Mouse (Mus musculus): ENCODE measurements around the gene Fam89b. TPM values are rescaled to one million over a fixed set of nuclear protein-coding genes. Genes with fewer than 3 reads are reported as not detected.

Gene Fam89b
- polyA plus RNA-seq, 1 experiment: 256 TPM

GRCm38 (mm10) chr19:5725767-5726515, 3.5 kb downstream of the Fam89b start, which contains the start of gene Ehbp1l1:
TSS of gene Ehbp1l1 (minus strand) at chr19:5726317.
- Histone ChIP-seq H3K36me3 (ENCODE audit: control insufficient read depth, insufficient read depth, low read length) (peaks cover 3% of the 10 kb centered on the region; the same call in 1 of the 2 replicates), H3K4me1 (ENCODE audit: control insufficient read depth, insufficient read depth, low read length) (peaks cover 44% of the 10 kb centered on the region), H3K27ac (ENCODE audit: control insufficient read depth, insufficient read depth, low read depth, low read length) (peak within 1 kb of the TSS; percentile 84), H3K4me3 (ENCODE audit: control insufficient read depth, low read depth, low read length) (peak within 1 kb of the TSS; percentile 91), H3K27me3 (ENCODE audit: control insufficient read depth, insufficient read depth, low read length) (no peaks in the 10 kb centered on the region)
- no peak for TF ChIP-seq CTCF (IDR thresholded peaks at IDR 0.05; ENCODE audit: control insufficient read depth, insufficient read depth, insufficient replicate concordance, low read depth, low read length)
- peak; percentile 45 for TF ChIP-seq POLR2A (IDR thresholded peaks at IDR 0.05; ENCODE audit: control insufficient read depth, low read depth, low read length)

GRCm38 (mm10) chr19:5725029-5725707, 4.3 kb downstream of the Fam89b start:
- Histone ChIP-seq H3K4me3 (ENCODE audit: control insufficient read depth, low read depth, low read length) (peak overlapping the region; percentile 91), H3K27me3 (ENCODE audit: control insufficient read depth, insufficient read depth, low read length) (no peaks in the 10 kb centered on the region), H3K36me3 (ENCODE audit: control insufficient read depth, insufficient read depth, low read length) (peaks cover 3% of the 10 kb centered on the region; the same call in 1 of the 2 replicates), H3K27ac (ENCODE audit: control insufficient read depth, insufficient read depth, low read depth, low read length) (peak overlapping the region; percentile 84; the same call in 1 of the 2 replicates), H3K4me1 (ENCODE audit: control insufficient read depth, insufficient read depth, low read length) (peaks cover 38% of the 10 kb centered on the region)
- TF ChIP-seq CTCF (IDR thresholded peaks at IDR 0.05; ENCODE audit: control insufficient read depth, insufficient read depth, insufficient replicate concordance, low read depth, low read length): no peak

- Histone ChIP-seq H3K4me3 (ENCODE audit: control insufficient read depth, low read depth, low read length) (peak overlapping the region; percentile 91), H3K4me1 (ENCODE audit: control insufficient read depth, insufficient read depth, low read length) (peaks cover 35% of the 10 kb centered on the region), H3K27me3 (ENCODE audit: control insufficient read depth, insufficient read depth, low read length) (no peaks in the 10 kb centered on the region), H3K36me3 (ENCODE audit: control insufficient read depth, insufficient read depth, low read length) (peaks cover 3% of the 10 kb centered on the region; the same call in 1 of the 2 replicates), H3K27ac (ENCODE audit: control insufficient read depth, insufficient read depth, low read depth, low read length) (peak overlapping the region; percentile 15; the same call in 1 of the 2 replicates)
- TF ChIP-seq CTCF (IDR thresholded peaks at IDR 0.05; ENCODE audit: control insufficient read depth, insufficient read depth, insufficient replicate concordance, low read depth, low read length) (no peak), POLR2A (IDR thresholded peaks at IDR 0.05; ENCODE audit: control insufficient read depth, low read depth, low read length) (peak; percentile 21; the same call in 1 of the 2 replicates)
Measured at GRCm38 (mm10) chr19:5724549-5724941, 4.9 kb downstream of the Fam89b start.

- Histone ChIP-seq H3K4me1 (ENCODE audit: control insufficient read depth, insufficient read depth, low read length) (peaks cover 31% of the 10 kb centered on the region), H3K4me3 (ENCODE audit: control insufficient read depth, low read depth, low read length) (peak overlapping the region; percentile 91; the same call in 1 of the 2 replicates), H3K27ac (ENCODE audit: control insufficient read depth, insufficient read depth, low read depth, low read length) (no peak overlapping the region), H3K27me3 (ENCODE audit: control insufficient read depth, insufficient read depth, low read length) (no peaks in the 10 kb centered on the region), H3K36me3 (ENCODE audit: control insufficient read depth, insufficient read depth, low read length) (peaks cover 3% of the 10 kb centered on the region; the same call in 1 of the 2 replicates)
- TF ChIP-seq CTCF (IDR thresholded peaks at IDR 0.05; ENCODE audit: control insufficient read depth, insufficient read depth, insufficient replicate concordance, low read depth, low read length) (no peak), POLR2A (IDR thresholded peaks at IDR 0.05; ENCODE audit: control insufficient read depth, low read depth, low read length) (no peak)
Measured at GRCm38 (mm10) chr19:5723934-5724548, 5.4 kb downstream of the Fam89b start.

GRCm38 (mm10) chr19:5722848-5723425, 6.5 kb downstream of the Fam89b start:
- Histone ChIP-seq H3K4me3 (ENCODE audit: control insufficient read depth, low read depth, low read length) (no peak overlapping the region), H3K27me3 (ENCODE audit: control insufficient read depth, insufficient read depth, low read length) (no peaks in the 10 kb centered on the region), H3K27ac (ENCODE audit: control insufficient read depth, insufficient read depth, low read depth, low read length) (no peak overlapping the region), H3K36me3 (ENCODE audit: control insufficient read depth, insufficient read depth, low read length) (peaks cover 3% of the 10 kb centered on the region; the same call in 1 of the 2 replicates), H3K4me1 (ENCODE audit: control insufficient read depth, insufficient read depth, low read length) (peaks cover 22% of the 10 kb centered on the region)
- TF ChIP-seq POLR2A (IDR thresholded peaks at IDR 0.05; ENCODE audit: control insufficient read depth, low read depth, low read length): no peak

GRCm38 (mm10) chr19:5721233-5721632, 8.2 kb downstream of the Fam89b start:
- TF ChIP-seq POLR2A (IDR thresholded peaks at IDR 0.05; ENCODE audit: control insufficient read depth, low read depth, low read length): no peak
- no peak for TF ChIP-seq CTCF (IDR thresholded peaks at IDR 0.05; ENCODE audit: control insufficient read depth, insufficient read depth, insufficient replicate concordance, low read depth, low read length)
- H3K27ac ChIP-seq (ENCODE audit: control insufficient read depth, insufficient read depth, low read depth, low read length): no peak overlapping the region
- H3K4me3 ChIP-seq (ENCODE audit: control insufficient read depth, low read depth, low read length): peak overlapping the region; percentile 33
- peaks cover 3% of the 10 kb centered on the region; the same call in 1 of the 2 replicates for H3K36me3 ChIP-seq (ENCODE audit: control insufficient read depth, insufficient read depth, low read length)
- no peaks in the 10 kb centered on the region for H3K27me3 ChIP-seq (ENCODE audit: control insufficient read depth, insufficient read depth, low read length)
- peaks cover 11% of the 10 kb centered on the region for H3K4me1 ChIP-seq (ENCODE audit: control insufficient read depth, insufficient read depth, low read length)
